Mouse (Mus musculus): ENCODE measurements around the gene Uqcc3. TPM values are rescaled to one million over a fixed set of nuclear protein-coding genes. Genes with fewer than 3 reads are reported as not detected.

Gene Uqcc3
- total RNA-seq (2021) = 10 to 100 TPM; 58.7 to 59.0 TPM

- DNase-seq = peak; percentile 87 to 90
- intact Hi-C loops (cut with DNase I) = no loop called here
Measured at GRCm38 (mm10) chr19:8880311-8881033, at the start of gene Uqcc3. Uqcc3 (minus strand) TSS chr19:8880923.

GRCm38 (mm10) chr19:8930117-8930516 is 49.4 kb upstream of the Uqcc3 start:
- intact Hi-C loops (cut with DNase I) = no loop called here
- DNase-seq = no peak

- DNase-seq = peak; percentile 92 to 95
- intact Hi-C loops (cut with DNase I) = loop anchor here (2.0 kb wide), 1 partner anchor 13 kb away; no protein-coding TSS in a partner anchor
Measured at GRCm38 (mm10) chr19:8929224-8930088, 48.7 kb upstream of the Uqcc3 start, which contains the start of the genes Rom1 and Eml3. Rom1 (minus strand) TSS chr19:8929356. Eml3 (plus strand) TSS chr19:8929552.

- intact Hi-C loops (cut with DNase I) = loop anchor here (2.0 kb wide), 1 partner anchor 14 kb away; no protein-coding TSS in a partner anchor
- DNase-seq = no peak
Measured at GRCm38 (mm10) chr19:8928689-8929223, 48.0 kb upstream of the Uqcc3 start.

- DNase-seq = no peak
- intact Hi-C loops (cut with DNase I) = loop anchor here (2.0 kb wide), 1 partner anchor 15 kb away; no protein-coding TSS in a partner anchor
Measured at GRCm38 (mm10) chr19:8927891-8928525, 47.3 kb upstream of the Uqcc3 start.

GRCm38 (mm10) chr19:8926766-8927165 is 46.0 kb upstream of the Uqcc3 start:
- intact Hi-C loops (cut with DNase I) = no loop called here
- DNase-seq = no peak

GRCm38 (mm10) chr19:8921741-8922140 is 41.0 kb upstream of the Uqcc3 start:
- intact Hi-C loops (cut with DNase I) = loop anchor here (2.0 kb wide), 1 partner anchor 23 kb away; the partner anchor contains the start of gene Ganab
- DNase-seq = no peak

GRCm38 (mm10) chr19:8920836-8921291 is 40.1 kb upstream of the Uqcc3 start:
- no peak for DNase-seq
- intact Hi-C loops (cut with DNase I) = loop anchor here (2.0 kb wide), 1 partner anchor 22 kb away; the partner anchor contains the start of gene Ganab

GRCm38 (mm10) chr19:8920073-8920736 is 39.5 kb upstream of the Uqcc3 start, which contains the start of gene B3gat3:
B3gat3 (plus strand) TSS chr19:8920374.
- DNase-seq = peak; percentile 97
- intact Hi-C loops (cut with DNase I) = loop anchor here (2.0 kb wide), 1 partner anchor 21 kb away; the partner anchor contains the start of gene Ganab

- intact Hi-C loops (cut with DNase I) = loop anchor here (2.0 kb wide), 1 partner anchor 21 kb away; the partner anchor contains the start of gene Ganab
- no peak for DNase-seq
Measured at GRCm38 (mm10) chr19:8919684-8920072, 39.0 kb upstream of the Uqcc3 start.

GRCm38 (mm10) chr19:8919000-8919399 is 38.3 kb upstream of the Uqcc3 start:
- intact Hi-C loops (cut with DNase I) = no loop called here
- no peak for DNase-seq

- no peak for DNase-seq
- intact Hi-C loops (cut with DNase I) = no loop called here
Measured at GRCm38 (mm10) chr19:8914212-8914611, 33.5 kb upstream of the Uqcc3 start.

GRCm38 (mm10) chr19:8911810-8912209 is 31.1 kb upstream of the Uqcc3 start:
- intact Hi-C loops (cut with DNase I) = no loop called here

GRCm38 (mm10) chr19:8908531-8908930 is 27.8 kb upstream of the Uqcc3 start:
- intact Hi-C loops (cut with DNase I) = no loop called here
- DNase-seq = no peak

More at GRCm38 (mm10) chr19:8911810-8912209, 31.1 kb upstream of the Uqcc3 start:
- no peak for DNase-seq

GRCm38 (mm10) chr19:8903412-8903811 is 22.7 kb upstream of the Uqcc3 start:
- no peak for DNase-seq
- intact Hi-C loops (cut with DNase I) = no loop called here

GRCm38 (mm10) chr19:8899079-8899478 is 18.4 kb upstream of the Uqcc3 start:
- no peak for DNase-seq
- intact Hi-C loops (cut with DNase I) = loop anchor here (2.0 kb wide), 1 partner anchor 22 kb away; the partner anchor contains the start of gene B3gat3

- intact Hi-C loops (cut with DNase I) = loop anchor here (2.0 kb wide), 1 partner anchor 22 kb away; the partner anchor contains the start of gene B3gat3
- DNase-seq = no peak
Measured at GRCm38 (mm10) chr19:8898576-8898975, 17.9 kb upstream of the Uqcc3 start.

GRCm38 (mm10) chr19:8897865-8898495 is 17.3 kb upstream of the Uqcc3 start, which contains the start of gene Ganab:
Ganab (plus strand) TSS chr19:8898071.
- intact Hi-C loops (cut with DNase I) = loop anchor here (2.0 kb wide), 1 partner anchor 23 kb away; the partner anchor contains the start of gene B3gat3
- peak; percentile 92 to 93 for DNase-seq

Data from heart, postnatal 36 days (tissue).